Mouse (Mus musculus): Measurements from ENCODE around the gene Ifnk. TPM values are rescaled to one million over a fixed set of nuclear protein-coding genes. Genes with fewer than 3 reads are reported as not detected.

The Ifnk gene
- total and polyA plus RNA-seq, 3 experiments = not detected

DNA sequence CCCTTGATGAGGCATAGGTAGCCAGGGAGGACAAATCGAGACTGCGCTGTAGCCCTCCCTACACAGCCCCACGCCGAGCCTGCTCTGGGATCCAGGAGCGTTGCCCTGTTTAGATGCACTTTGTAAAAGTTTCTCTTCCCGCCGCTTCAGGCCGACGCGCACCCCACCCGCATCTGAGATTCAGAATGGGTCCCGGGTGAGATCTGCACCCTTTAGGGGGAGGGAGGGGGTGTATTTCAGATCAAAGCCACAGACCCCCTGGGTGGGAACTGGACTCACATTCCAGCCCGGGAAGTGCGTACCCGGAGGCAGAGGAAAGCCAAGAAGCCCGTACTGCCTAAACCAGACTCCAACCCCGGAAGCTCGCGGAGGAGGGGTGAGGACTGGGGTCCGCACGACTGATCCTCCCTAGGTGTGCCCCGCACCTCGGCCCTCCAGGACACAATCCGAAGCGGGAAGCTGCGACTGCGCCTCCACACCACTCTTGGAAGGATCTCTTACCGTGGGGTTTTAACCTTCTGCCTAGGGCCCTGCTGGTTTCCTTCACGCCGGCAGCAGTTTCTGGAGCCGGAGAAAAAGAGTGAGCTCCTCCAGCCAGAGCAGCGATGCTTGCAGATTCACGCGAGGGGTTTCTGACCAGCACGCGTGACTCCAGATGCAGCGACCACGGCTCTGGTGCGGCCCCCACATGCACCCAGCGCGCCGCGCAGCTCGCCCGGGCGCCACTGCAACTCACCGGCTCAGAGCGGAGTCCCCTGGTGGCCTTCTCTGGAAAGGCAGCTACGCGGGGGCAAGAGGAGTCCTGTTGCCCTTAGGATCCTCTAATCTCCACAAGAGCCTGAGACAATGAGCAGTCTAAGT, 5.1 kb downstream of the Ifnk start, which contains the start of gene Mob3b:
Mob3b (minus strand) TSS at position 734 of the 861 bp plus-strand sequence.
- Histone ChIP-seq H3K27me3 (replicated peaks) (no peaks in the 10 kb centered on the region), H3K9ac (ENCODE audit: insufficient read depth, low read depth) (peak within 1 kb of the TSS; percentile 67), H3K9me3 (replicated peaks; ENCODE audit: low read length) (no peaks in the 10 kb centered on the region), H3K4me2 (ENCODE audit: insufficient read depth, low read depth, poor library complexity, severe bottlenecking) (peak within 1 kb of the TSS; percentile 83), H3K27ac (ENCODE audit: insufficient read depth, low read depth) (peak within 1 kb of the TSS; percentile 81; the same call in 1 of the 2 replicates), H3K4me1 (ENCODE audit: control insufficient read depth in 1 of 2, insufficient read depth in 2 of 2) (peaks cover 5 to 35% of the 10 kb centered on the region in 2 experiments; a peak in 3 of 4 replicates), H3K36me3 (replicated peaks in 1 of 2; ENCODE audit: control insufficient read depth in 1 of 2, insufficient read depth in 1 of 2, low read length in 1 of 2) (peaks cover 0 to 5% of the 10 kb centered on the region in 2 experiments), H3K4me3 (replicated peaks in 1 of 3; ENCODE audit: low read depth in 2 of 3, low read length in 2 of 3, poor library complexity in 1 of 3) (peak within 1 kb of the TSS; percentile 77 to 87 (median 82)), H3K79me2 (replicated peaks; ENCODE audit: control insufficient read depth, extremely low read depth, insufficient read depth, poor library complexity, severe bottlenecking) (peaks cover 8% of the 10 kb centered on the region)
- peak; percentile 84 for DNase-seq (ENCODE audit: extremely low read depth)
- in situ Hi-C loops (cut with MboI; ENCODE audit: low pct_ligation_motif_present, low pct_unique_long_range_greater_than_20kb, low sequenced_read_pairs) = loop anchor here (5.0 to 10.0 kb wide), 2 partner anchors 172 to 200 kb away; no protein-coding TSS in a partner anchor
- dilution Hi-C loops (cut with MboI; ENCODE audit: extremely low pct_ligation_motif_present, extremely low pct_unique_long_range_greater_than_20kb, low sequenced_read_pairs) = no loop called here
- TF ChIP-seq CHD2 (IDR thresholded peaks at IDR 0.05; ENCODE audit: low read length) (no peak), MAZ (IDR thresholded peaks at IDR 0.05; ENCODE audit: low read depth, low read length) (peak; percentile 91; the same call in 1 of the 2 replicates), ZMIZ1 (IDR thresholded peaks at IDR 0.05; ENCODE audit: low read depth, low read length) (peak; percentile 52; the same call in 1 of the 2 replicates), POLR2A (IDR thresholded peaks at IDR 0.05; ENCODE audit: low read depth, low read length) (peak; percentile 65), MAX (IDR thresholded peaks at IDR 0.05; ENCODE audit: low read length) (peak; percentile 63; the same call in 1 of the 2 replicates), KAT2A (IDR thresholded peaks at IDR 0.05; ENCODE audit: insufficient replicate concordance, low read length) (no peak), ZC3H11A (IDR thresholded peaks at IDR 0.05; ENCODE audit: low read depth, low read length) (peak; percentile 73), GABPA (IDR thresholded peaks at IDR 0.05; ENCODE audit: insufficient replicate concordance, low read depth, low read length) (no peak), RCOR1 (conservative IDR thresholded peaks at IDR 0.05; ENCODE audit: low read depth, low read length) (no peak), ZNF384 (IDR thresholded peaks at IDR 0.05; ENCODE audit: low read depth, low read length) (0 out of 2 replicates have a peak, but pooled peaks have one; percentile 18), BHLHE40 (IDR thresholded peaks at IDR 0.05; ENCODE audit: low read depth, low read length) (peak; percentile 81), MYC (IDR thresholded peaks at IDR 0.05; ENCODE audit: low read depth, low read length) (peak; percentile 74; the same call in 1 of the 2 replicates), NRF1 (IDR thresholded peaks at IDR 0.05; ENCODE audit: low read depth, low read length) (peak; percentile 51), USF2 (conservative IDR thresholded peaks at IDR 0.05; ENCODE audit: low read depth, low read length) (no peak), MXI1 (IDR thresholded peaks at IDR 0.05; ENCODE audit: low read depth, low read length) (peak; percentile 75), ELF1 (IDR thresholded peaks at IDR 0.05; ENCODE audit: low read depth, low read length) (peak; percentile 32), CTCF (conservative IDR thresholded peaks at IDR 0.05 in 1 of 2, IDR thresholded peaks at IDR 0.05 in 1 of 2; ENCODE audit: low read depth in 2 of 2, low read length in 2 of 2) (peak; percentile 53 to 95; a peak in 3 of 4 replicates), JUND (conservative IDR thresholded peaks at IDR 0.05; ENCODE audit: low read depth, low read length) (no peak), PAX5 (IDR thresholded peaks at IDR 0.05; ENCODE audit: low read length) (no peak), MAFK (IDR thresholded peaks at IDR 0.05; ENCODE audit: insufficient replicate concordance, low read length) (no peak), UBTF (IDR thresholded peaks at IDR 0.05; ENCODE audit: low read depth, low read length) (peak; percentile 68; the same call in 1 of the 2 replicates), CHD1 (IDR thresholded peaks at IDR 0.05; ENCODE audit: low read depth, low read length) (no peak), JUN (IDR thresholded peaks at IDR 0.05; ENCODE audit: insufficient read depth, low read depth, low read length) (no peak), TBP (conservative IDR thresholded peaks at IDR 0.05; ENCODE audit: low read depth, low read length) (no peak), RAD21 (IDR thresholded peaks at IDR 0.05; ENCODE audit: low read depth, low read length) (peak; percentile 74), IRF4 (IDR thresholded peaks at IDR 0.05; ENCODE audit: low read depth, low read length) (peak; percentile 37; the same call in 1 of the 2 replicates), E2F4 (IDR thresholded peaks at IDR 0.05; ENCODE audit: insufficient replicate concordance, low read depth, low read length) (no peak), EP300 (IDR thresholded peaks at IDR 0.05; ENCODE audit: low read length) (no peak), ZKSCAN1 (IDR thresholded peaks at IDR 0.05; ENCODE audit: borderline replicate concordance, low read depth, low read length) (no peak), TCF12 (IDR thresholded peaks at IDR 0.05; ENCODE audit: low read depth, low read length) (peak; percentile 63; the same call in 1 of the 2 replicates), SMC3 (IDR thresholded peaks at IDR 0.05; ENCODE audit: low read depth, low read length) (peak; percentile 94), USF1 (IDR thresholded peaks at IDR 0.05; ENCODE audit: low read depth, low read length) (no peak), SIN3A (IDR thresholded peaks at IDR 0.05; ENCODE audit: low read length) (0 out of 2 replicates have a peak, but pooled peaks have one; percentile 53), HCFC1 (IDR thresholded peaks at IDR 0.05; ENCODE audit: low read depth, low read length) (peak; percentile 45; the same call in 1 of the 2 replicates), NELFE (IDR thresholded peaks at IDR 0.05; ENCODE audit: low read depth, low read length) (peak; percentile 82), ETS1 (conservative IDR thresholded peaks at IDR 0.05; ENCODE audit: low read depth, low read length) (no peak), POLR2AphosphoS2 (IDR thresholded peaks at IDR 0.05; ENCODE audit: low read depth, low read length) (no peak)

All from CH12.LX (cell line).